Mouse (Mus musculus) thymus, adult 18-20 months (tissue): ENCODE data around the gene Agxt.

Source experiments
- DNase-seq, 2 experiments: peaks; one replicate each; pipeline ENCODE4 v3.0.0; 2022; ENCODE audit warnings: mixed read lengths in 2 of 2

The Agxt gene

GRCm38 (mm10) chr1:93150907-93151661 is 16.0 kb downstream of the Agxt start:
- DNase-seq = no peak

GRCm38 (mm10) chr1:93157566-93157965 is 22.5 kb downstream of the Agxt start:
- DNase-seq = no peak

GRCm38 (mm10) chr1:93158916-93159315 is 23.9 kb downstream of the Agxt start:
- DNase-seq = no peak

DNA sequence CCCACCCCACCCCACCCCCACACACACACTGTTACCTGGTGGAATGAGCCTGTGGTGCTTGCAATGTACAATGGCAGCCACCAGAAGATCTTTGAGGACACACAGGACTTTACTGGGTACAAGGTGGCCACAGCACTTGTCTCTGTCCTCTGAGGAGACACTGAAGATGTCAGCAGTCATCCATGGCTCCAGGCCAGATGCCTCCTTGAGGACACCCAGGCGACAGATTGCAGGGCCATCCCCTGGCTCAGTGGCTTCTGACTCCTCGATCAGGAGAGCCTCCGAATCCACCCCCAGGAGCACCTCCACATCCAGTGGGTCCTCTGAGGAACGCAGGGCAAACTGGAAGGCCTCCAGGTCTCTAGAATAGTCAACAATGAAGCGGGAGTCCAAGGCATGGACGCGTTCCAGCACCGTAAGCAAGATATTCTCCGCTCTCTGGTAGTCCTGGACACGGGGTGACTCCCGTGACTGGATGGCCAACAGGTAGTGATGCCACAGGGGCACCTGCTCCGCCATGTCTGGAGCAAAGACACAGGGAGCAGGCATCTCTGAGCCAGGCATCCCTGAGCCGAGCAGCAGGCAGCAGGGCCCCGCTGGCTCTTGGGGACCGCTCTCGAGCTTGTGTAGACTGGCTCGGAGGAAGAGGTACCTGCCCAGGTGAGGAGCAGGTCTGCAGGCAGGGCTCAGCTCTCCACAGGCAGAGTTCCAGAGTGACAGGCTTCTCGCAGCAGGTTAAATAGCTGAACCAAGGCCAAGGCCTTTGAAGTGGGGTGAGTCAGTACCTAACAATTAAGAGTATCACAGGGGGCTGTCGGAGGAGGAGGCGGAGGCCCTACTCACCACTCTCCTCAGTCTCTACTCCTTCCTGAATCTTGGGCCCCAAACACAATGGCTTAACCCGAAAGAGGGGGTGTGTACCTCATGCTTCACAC is 24.8 kb downstream of the Agxt start:
- DNase-seq = no peak

GRCm38 (mm10) chr1:93160501-93161133 is 25.6 kb downstream of the Agxt start, which contains the start of gene 2310007B03Rik:
Gene 2310007B03Rik (minus strand): TSS chr1:93160948.
- no peak for DNase-seq

- no peak for DNase-seq
Observed at GRCm38 (mm10) chr1:93161350-93161749, 26.3 kb downstream of the Agxt start.

- DNase-seq = no peak
Observed at GRCm38 (mm10) chr1:93161921-93162320, 26.9 kb downstream of the Agxt start.

- no peak for DNase-seq
Observed at GRCm38 (mm10) chr1:93162588-93162987, 27.5 kb downstream of the Agxt start.

- DNase-seq = no peak
Observed at GRCm38 (mm10) chr1:93165447-93165846, 30.4 kb downstream of the Agxt start.

- DNase-seq = no peak
Observed at GRCm38 (mm10) chr1:93166346-93167079, 31.5 kb downstream of the Agxt start.

DNA sequence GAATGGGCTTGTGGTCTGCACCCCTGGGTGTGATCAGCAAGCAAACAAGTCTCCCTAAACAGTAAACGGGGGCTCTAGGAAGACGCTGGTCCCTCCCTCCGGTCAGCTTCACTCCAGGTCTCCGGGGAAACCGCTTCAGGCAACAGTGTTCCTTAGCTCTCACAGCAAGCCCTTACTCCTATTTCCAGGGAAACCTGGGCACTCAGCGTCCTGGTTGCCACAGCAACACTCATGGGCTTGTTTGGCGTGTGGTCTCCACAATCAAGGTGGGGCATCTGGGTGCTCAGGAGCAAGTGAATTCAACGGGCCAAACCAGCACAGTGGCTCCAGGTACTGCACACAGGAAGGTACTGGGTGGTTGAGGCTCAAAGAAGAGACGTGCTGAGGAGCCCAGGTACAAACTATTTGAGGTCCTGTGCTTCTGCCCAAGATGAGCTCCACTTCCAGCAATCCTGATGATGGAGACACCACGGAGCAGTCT is 33.3 kb downstream of the Agxt start, which contains the start of gene Crocc2:
Gene Crocc2, plus strand, starts transcription at position 431 of the 481 bp plus-strand sequence.
- no peak for DNase-seq

- no peak for DNase-seq
Observed at GRCm38 (mm10) chr1:93173665-93174064, 38.6 kb downstream of the Agxt start.

- DNase-seq = peak; percentile 13 to 24
Observed at GRCm38 (mm10) chr1:93174399-93174798, 39.4 kb downstream of the Agxt start.

DNA sequence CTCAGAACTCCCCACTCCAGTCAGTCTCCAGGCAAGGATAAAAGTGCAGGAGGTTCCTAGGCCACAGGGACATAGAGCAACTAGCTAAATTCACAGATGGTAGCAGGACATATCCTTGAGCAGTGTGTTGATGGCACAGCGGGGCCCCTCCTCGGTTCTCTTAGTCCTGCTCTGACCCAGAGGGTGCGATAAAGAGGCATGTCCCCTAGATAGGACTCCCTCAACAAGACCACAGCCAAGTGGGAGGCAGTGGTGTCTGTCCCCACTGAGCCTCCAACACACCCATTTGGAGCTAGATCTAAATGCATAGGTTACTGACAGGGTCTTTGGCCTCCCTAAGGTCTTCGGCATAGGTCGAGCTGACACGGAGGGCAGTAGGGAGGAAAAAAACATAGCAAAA is 40.8 kb downstream of the Agxt start:
- DNase-seq = no peak

DNA sequence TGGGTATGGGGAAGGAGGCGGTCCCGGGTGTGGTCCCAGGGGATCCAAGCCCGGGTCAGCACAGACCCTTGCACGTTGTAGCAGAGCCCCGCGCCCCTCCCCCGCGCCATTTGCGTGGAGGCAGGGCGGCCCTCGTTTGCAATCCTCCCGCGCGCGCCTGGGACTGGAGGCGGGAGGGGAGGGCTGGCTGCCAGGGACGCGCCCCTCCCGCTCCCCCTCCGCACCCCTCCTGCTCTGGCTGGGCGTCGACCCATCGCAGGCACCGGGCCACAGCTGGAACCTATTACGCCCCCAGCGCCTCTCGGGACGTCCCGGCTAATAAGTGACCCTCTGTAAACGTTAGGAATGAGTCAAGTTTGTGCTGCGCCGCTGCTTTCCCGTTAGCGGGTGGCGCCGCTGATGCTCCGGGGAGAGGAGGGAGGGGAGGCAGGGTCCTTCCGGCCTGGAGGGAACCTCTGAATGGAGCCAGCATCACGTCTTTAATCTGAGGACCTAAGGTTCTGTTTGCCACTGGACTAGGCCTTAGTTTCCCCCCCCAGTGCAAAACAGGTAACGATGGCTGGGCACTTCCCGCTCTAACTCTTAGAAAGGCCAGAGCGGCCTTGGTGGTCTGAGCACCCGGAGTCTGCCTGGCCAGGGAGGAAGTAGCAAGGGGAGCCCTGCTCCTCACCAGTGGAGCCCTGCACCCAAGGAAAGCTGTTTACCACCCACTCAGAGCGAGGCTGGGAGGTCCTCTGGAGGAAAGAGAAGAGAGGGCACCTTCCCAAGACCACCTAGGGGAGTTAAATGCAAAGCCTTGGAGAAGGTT is 41.7 kb downstream of the Agxt start:
- no peak for DNase-seq

DNA sequence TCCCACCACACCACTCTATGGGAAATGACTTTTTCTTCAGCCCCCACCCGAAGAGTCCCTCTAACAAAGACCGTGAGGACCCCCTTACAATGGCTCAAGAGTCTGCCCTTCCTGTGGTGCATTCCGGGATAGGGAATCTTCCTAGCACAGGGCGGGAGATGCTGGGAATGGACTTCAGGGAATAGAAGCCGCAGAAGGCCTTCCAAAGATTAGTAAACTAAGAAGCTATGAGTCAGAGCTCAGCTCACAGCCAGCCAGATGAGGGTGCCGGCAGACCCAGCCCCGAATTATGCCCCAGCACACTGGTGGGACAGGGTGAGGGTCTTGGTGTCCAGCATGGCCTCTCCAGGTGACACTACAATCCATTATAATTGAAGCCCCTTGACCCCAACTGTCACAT is 47.2 kb downstream of the Agxt start:
- DNase-seq = no peak

DNA sequence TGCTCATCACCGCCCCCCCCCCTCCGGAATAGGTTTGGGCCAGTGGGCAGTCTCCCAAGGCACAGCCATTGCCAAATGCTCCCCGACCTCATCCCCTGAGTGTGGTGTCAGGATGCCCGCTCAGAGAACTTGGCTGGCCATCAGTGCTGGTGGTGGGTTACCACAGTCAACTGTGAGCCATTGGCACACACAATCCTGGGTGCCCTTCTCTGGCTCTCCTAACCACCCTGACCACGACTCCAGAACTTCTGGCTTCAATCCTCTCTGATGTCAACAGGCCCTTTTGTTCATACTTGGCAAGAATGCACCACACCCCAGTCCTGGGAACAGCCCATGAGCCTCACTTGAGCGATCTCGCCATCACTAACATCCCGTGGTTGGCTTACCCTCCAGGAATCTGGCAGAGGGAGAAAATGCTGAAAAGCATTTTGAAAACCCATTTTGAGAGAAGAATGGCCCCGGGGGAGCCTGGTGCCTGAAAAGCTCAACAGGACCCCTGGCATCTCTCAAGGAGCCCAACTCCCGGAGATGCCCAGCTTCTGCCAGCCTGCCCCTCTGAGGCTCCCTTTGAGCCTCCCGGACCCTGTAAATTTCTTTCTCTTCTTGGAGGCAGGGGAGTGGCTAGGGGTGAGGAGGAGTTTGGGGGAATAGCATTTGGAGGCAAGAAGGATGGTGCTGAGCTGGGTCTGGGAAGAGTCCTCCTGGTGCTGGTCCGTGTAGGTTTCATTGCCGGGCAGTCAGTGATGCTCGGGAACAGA is 49.2 kb downstream of the Agxt start:
- DNase-seq = no peak

GRCm38 (mm10) chr1:93190726-93191305 is 55.8 kb downstream of the Agxt start:
- no peak for DNase-seq

DNA sequence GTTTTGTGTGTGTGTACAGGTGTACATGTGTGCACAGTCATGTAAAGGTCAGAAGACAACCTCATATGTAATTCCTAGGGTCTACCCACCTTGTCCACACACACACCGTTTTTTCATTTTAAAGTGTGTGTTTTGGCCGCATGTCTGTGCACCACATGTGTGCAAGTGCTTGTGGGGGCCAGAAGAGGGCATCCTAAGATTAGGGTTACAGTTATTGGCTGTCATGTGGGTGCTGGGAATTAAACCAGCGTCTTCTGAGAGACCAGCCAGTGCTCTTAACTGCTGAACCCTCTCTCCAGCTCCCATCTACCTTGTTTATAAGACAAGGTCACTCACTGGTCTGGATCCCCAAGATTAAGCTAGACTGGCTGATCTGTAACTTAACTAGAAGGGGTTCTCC is 59.9 kb downstream of the Agxt start:
- DNase-seq = no peak
